ENCODE assay signal across 21 mouse cellular contexts in genomic region chr2:102076237-102076636, GRCm38 (mm10).
A peak's percentile ranks its signal among the peaks of the same experiment; 100 is the strongest.
DNase-seq lines count a peak whose midpoint lies in the region; ATAC-seq and TF ChIP-seq lines count a peak whose summit lies in the region.
"Had no signal": no experiment of that assay in that cellular context is flagged by ENCODE, and none has a peak within 500 bp of the region (broad histone marks: within the 10 kb centered on the region; RNA-seq: fewer than 3 reads in every experiment).

No protein-coding gene starts in this region.

- no peaks in the 10 kb centered on the region for H3K4me1 ChIP-seq in forebrain, embryonic 10.5 days
- peaks cover 5% of the 10 kb centered on the region; the same call in 1 of the 2 replicates for H3K4me1 ChIP-seq in forebrain, embryonic 13.5 days
- H3K4me1 ChIP-seq in olfactory bulb, adult 2 months (ENCODE audit: control insufficient read depth, insufficient read depth, low read length) = peaks cover 5% of the 10 kb centered on the region; the same call in 1 of the 2 replicates

- peaks cover 52% of the 10 kb centered on the region for H3K36me3 ChIP-seq in forebrain, embryonic 10.5 days (replicated peaks)
- H3K36me3 ChIP-seq in forebrain, embryonic 13.5 days (ENCODE audit: poor library complexity, severe bottlenecking) = peaks cover 14% of the 10 kb centered on the region
- H3K36me3 ChIP-seq: heart, embryonic 15.5 days had no signal

- no peak overlapping the region for H3K4me3 ChIP-seq in forebrain, embryonic 10.5 days
- no peak overlapping the region for H3K4me3 ChIP-seq in forebrain, embryonic 13.5 days
- no peak overlapping the region for H3K4me3 ChIP-seq in olfactory bulb, adult 2 months (ENCODE audit: insufficient read depth, low read depth, low read length)
- H3K4me3 ChIP-seq: embryonic facial prominence, embryonic 13.5 days; heart, adult 2 months; heart, embryonic 15.5 days had no signal

- H3K27me3 ChIP-seq in forebrain, embryonic 10.5 days (ENCODE audit: poor library complexity, severe bottlenecking) = no peaks in the 10 kb centered on the region
- no peaks in the 10 kb centered on the region for H3K27me3 ChIP-seq in forebrain, embryonic 13.5 days
- H3K27me3 ChIP-seq: embryonic facial prominence, embryonic 13.5 days; heart, embryonic 15.5 days had no signal

- TF ChIP-seq CTCF in olfactory bulb, adult 2 months (IDR thresholded peaks at IDR 0.05; ENCODE audit: insufficient read depth, low read depth, low read length) = no peak

- no peak for DNase-seq in forebrain, embryonic 10.5 days (ENCODE audit: extremely low spot score, low spot score)
- DNase-seq in thymus, postnatal 14 days = peak; percentile 69
- DNase-seq in adrenal gland, adult (ENCODE audit: inconsistent age in 2 of 2, low spot score in 1 of 2) = no peak
- no peak for DNase-seq in left cerebral cortex, adult 11 months (ENCODE audit: low spot score)
- DNase-seq: adrenal gland, postnatal 14 days; B cell, adult 2 months; cerebellum, adult 18-20 months; cerebellum, adult 9-11 months; cerebellum, postnatal 36 days; gastrocnemius, postnatal 10 days; heart, adult 2 months; heart, postnatal 14 days had no signal

- TF ChIP-seq POLR2A in olfactory bulb, adult 2 months (IDR thresholded peaks at IDR 0.05; ENCODE audit: insufficient read depth, low read depth, low read length) = no peak

- H3K27ac ChIP-seq in forebrain, embryonic 10.5 days = 0 out of 2 replicates have a peak overlapping the region, but pooled peaks have one; percentile 12
- H3K27ac ChIP-seq in forebrain, embryonic 13.5 days = no peak overlapping the region
- peak overlapping the region; percentile 28; the same call in 1 of the 2 replicates for H3K27ac ChIP-seq in olfactory bulb, adult 2 months (ENCODE audit: insufficient read depth, low read depth, low read length)
- H3K27ac ChIP-seq: embryonic facial prominence, embryonic 13.5 days; heart, adult 2 months; heart, embryonic 15.5 days; hindbrain, embryonic 14.5 days had no signal

- H3K4me2 ChIP-seq in forebrain, embryonic 13.5 days = no peak overlapping the region
- H3K4me2 ChIP-seq: embryonic facial prominence, embryonic 13.5 days; heart, embryonic 11.5 days; heart, embryonic 15.5 days; hindbrain, embryonic 14.5 days had no signal

- no peak overlapping the region for H3K9ac ChIP-seq in forebrain, embryonic 13.5 days
- H3K9ac ChIP-seq: embryonic facial prominence, embryonic 13.5 days; heart, embryonic 15.5 days; hindbrain, embryonic 14.5 days had no signal

- 96% methylated on average over 6 of the region's 6 CpGs for WGBS in forebrain, embryonic 10.5 days
- 86% methylated on average over 6 of the region's 6 CpGs for WGBS in forebrain, embryonic 13.5 days
- WGBS in olfactory bulb, adult 2 months = 85% methylated on average over 6 of the region's 6 CpGs

- no peak for ATAC-seq in forebrain, embryonic 13.5 days
- no peak for ATAC-seq in granulocyte monocyte progenitor cell, adult 5-6 weeks (replicated peaks; ENCODE audit: poor library complexity, severe bottlenecking)
- ATAC-seq: CD4-positive, CD25-positive, alpha-beta regulatory T cell, adult 4 months; forebrain, embryonic 14.5 days had no signal

- H3K9me3 ChIP-seq in forebrain, embryonic 10.5 days = 0 out of 2 replicates have a peak, but pooled peaks cover 1% of the 10 kb centered on the region
- no peaks in the 10 kb centered on the region for H3K9me3 ChIP-seq in forebrain, embryonic 13.5 days (replicated peaks)
- H3K9me3 ChIP-seq: heart, embryonic 15.5 days had no signal
